Mouse (Mus musculus) kidney, embryonic 14.5 days (tissue): ENCODE measurements at regions not wholly inside any gene's neighbourhood (a gene's known extent, or its start where the extent isn't known, plus 50 kb on each side); places are given as distances from the start of the nearest gene placed in this dataset.

Experiments used
- ATAC-seq: fragments of 200-750 bp; cut with Nextera tagmentation; 2 replicates; pipeline ENCODE4 v1.8.0; 2017; ENCODE audit warnings: moderate number of reproducible peaks, mild to moderate bottlenecking, moderate TSS enrichment, moderate library complexity; ENCODE audit not compliant: low FRiP score, low TSS enrichment
- H3K27ac ChIP-seq: fragments of 300-500 bp; sonication (generic); 2 replicates; pipeline ENCODE4 v1.5.1; 2014; ENCODE audit warnings: low read depth, mild to moderate bottlenecking, low read length, moderate library complexity, mixed read lengths
- H3K27me3 ChIP-seq: fragments of 300-500 bp; sonication (generic); 2 replicates; pipeline ENCODE4 v1.6.1; 2014; ENCODE audit warnings: mild to moderate bottlenecking, low read length; ENCODE audit not compliant: control insufficient read depth, insufficient read depth
- H3K36me3 ChIP-seq: fragments of 300-500 bp; sonication (generic); 2 replicates; pipeline ENCODE4 v1.6.1; 2014; ENCODE audit warnings: low read length, mixed read lengths; ENCODE audit not compliant: control insufficient read depth, insufficient read depth
- H3K4me1 ChIP-seq: fragments of 300-500 bp; sonication (generic); 2 replicates; pipeline ENCODE4 v1.6.1; 2014; ENCODE audit warnings: low read length, mixed read lengths; ENCODE audit not compliant: control insufficient read depth, insufficient read depth
- H3K4me2 ChIP-seq: fragments of 300-500 bp; sonication (generic); replicated peaks from 2 replicates; pipeline ENCODE4 v1.6.1; 2014; ENCODE audit warnings: low read depth, mild to moderate bottlenecking, low read length
- H3K4me3 ChIP-seq: fragments of 300-500 bp; sonication (generic); 2 replicates; pipeline ENCODE4 v1.5.1; 2014; ENCODE audit warnings: mild to moderate bottlenecking, low read length
- H3K9ac ChIP-seq: fragments of 300-500 bp; sonication (generic); 2 replicates; pipeline ENCODE4 v1.6.1; 2014; ENCODE audit warnings: low read depth, mild to moderate bottlenecking, low read length, moderate library complexity
- H3K9me3 ChIP-seq: fragments of 300-500 bp; sonication (generic); 2 replicates; pipeline ENCODE4 v1.6.1; 2016; ENCODE audit warnings: low read length; ENCODE audit not compliant: control insufficient read depth
- WGBS: fragments of 180-500 bp; shearing (Covaris S2); extraction: QIAGEN DNeasy Blood & Tissue Kit; methylation state at CpG from one replicate; pipeline ENCODE4 v1.1.7; 2014; 5-methylcytosine and 5-hydroxymethylcytosine counted together

- no peak overlapping the region for H3K4me3 ChIP-seq
- no peaks in the 10 kb centered on the region for H3K9me3 ChIP-seq
- H3K27me3 ChIP-seq: no peaks in the 10 kb centered on the region
- H3K36me3 ChIP-seq: no peaks in the 10 kb centered on the region
- WGBS: 83% methylated on average over 7 of the region's 7 CpGs
- H3K27ac ChIP-seq: no peak overlapping the region
- no peak for ATAC-seq
- no peak overlapping the region for H3K9ac ChIP-seq
- H3K4me1 ChIP-seq: no peaks in the 10 kb centered on the region
- no peak overlapping the region for H3K4me2 ChIP-seq
These were observed 79.8 kb upstream of the Slc38a2 start for GRCm38 (mm10) chr15:96779358-96779757.

- Histone ChIP-seq H3K27ac (no peak overlapping the region), H3K27me3 (no peaks in the 10 kb centered on the region), H3K36me3 (no peaks in the 10 kb centered on the region), H3K4me1 (no peaks in the 10 kb centered on the region), H3K9ac (no peak overlapping the region), H3K4me2 (no peak overlapping the region), H3K9me3 (no peaks in the 10 kb centered on the region), H3K4me3 (no peak overlapping the region)
- 90% methylated on average over 15 of the region's 15 CpGs for WGBS
- ATAC-seq: no peak
These were observed 78.9 kb upstream of the Slc38a2 start for GRCm38 (mm10) chr15:96778321-96778926.

GRCm38 (mm10) chr15:96776476-96777075 is 77.0 kb upstream of the Slc38a2 start:
- H3K27ac ChIP-seq: no peak overlapping the region
- no peak for ATAC-seq
- WGBS: 78% methylated on average over 9 of the region's 9 CpGs
- no peak overlapping the region for H3K9ac ChIP-seq
- no peak overlapping the region for H3K4me2 ChIP-seq
- no peak overlapping the region for H3K4me3 ChIP-seq
- no peaks in the 10 kb centered on the region for H3K9me3 ChIP-seq
- no peaks in the 10 kb centered on the region for H3K4me1 ChIP-seq
- no peaks in the 10 kb centered on the region for H3K27me3 ChIP-seq
- H3K36me3 ChIP-seq: no peaks in the 10 kb centered on the region

GRCm38 (mm10) chr15:96775129-96775528 is 75.6 kb upstream of the Slc38a2 start:
- 91% methylated on average over 5 of the region's 5 CpGs for WGBS
- no peak for ATAC-seq

GRCm38 (mm10) chr15:96774664-96775063 is 75.1 kb upstream of the Slc38a2 start:
- Histone ChIP-seq H3K27me3 (no peaks in the 10 kb centered on the region), H3K4me2 (no peak overlapping the region), H3K4me3 (no peak overlapping the region), H3K4me1 (0 out of 2 replicates have a peak, but pooled peaks cover 3% of the 10 kb centered on the region), H3K36me3 (no peaks in the 10 kb centered on the region), H3K9ac (no peak overlapping the region), H3K27ac (no peak overlapping the region), H3K9me3 (no peaks in the 10 kb centered on the region)
- no peak for ATAC-seq
- WGBS: 69% methylated on average over 6 of the region's 6 CpGs

More at GRCm38 (mm10) chr15:96775129-96775528, 75.6 kb upstream of the Slc38a2 start:
- 0 out of 2 replicates have a peak, but pooled peaks cover 3% of the 10 kb centered on the region for H3K4me1 ChIP-seq
- no peak overlapping the region for H3K4me3 ChIP-seq
- no peak overlapping the region for H3K27ac ChIP-seq
- no peaks in the 10 kb centered on the region for H3K9me3 ChIP-seq
- no peaks in the 10 kb centered on the region for H3K36me3 ChIP-seq
- H3K27me3 ChIP-seq: no peaks in the 10 kb centered on the region
- no peak overlapping the region for H3K4me2 ChIP-seq
- no peak overlapping the region for H3K9ac ChIP-seq

- H3K4me1 ChIP-seq: 0 out of 2 replicates have a peak, but pooled peaks cover 3% of the 10 kb centered on the region
- no peaks in the 10 kb centered on the region for H3K9me3 ChIP-seq
- no peaks in the 10 kb centered on the region for H3K36me3 ChIP-seq
- H3K27ac ChIP-seq: no peak overlapping the region; the same call in 1 of the 2 replicates
- ATAC-seq: peak; percentile 49; the same call in 1 of the 2 replicates
- H3K9ac ChIP-seq: no peak overlapping the region
- H3K4me2 ChIP-seq: no peak overlapping the region
- H3K27me3 ChIP-seq: no peaks in the 10 kb centered on the region
- H3K4me3 ChIP-seq: no peak overlapping the region
- WGBS: 81% methylated on average over 1 of the region's 1 CpGs
These were observed 74.1 kb upstream of the Slc38a2 start for GRCm38 (mm10) chr15:96773656-96774055.

GRCm38 (mm10) chr15:96772701-96773100 is 73.2 kb upstream of the Slc38a2 start:
- 0 out of 2 replicates have a peak, but pooled peaks cover 3% of the 10 kb centered on the region for H3K4me1 ChIP-seq
- no peak for ATAC-seq
- H3K4me3 ChIP-seq: no peak overlapping the region
- H3K27ac ChIP-seq: no peak overlapping the region
- WGBS: 73% methylated on average over 8 of the region's 8 CpGs
- H3K36me3 ChIP-seq: no peaks in the 10 kb centered on the region
- no peaks in the 10 kb centered on the region for H3K27me3 ChIP-seq
- H3K9me3 ChIP-seq: no peaks in the 10 kb centered on the region
- H3K4me2 ChIP-seq: no peak overlapping the region
- H3K9ac ChIP-seq: no peak overlapping the region

- Histone ChIP-seq H3K36me3 (no peaks in the 10 kb centered on the region), H3K4me2 (no peak overlapping the region), H3K4me3 (no peak overlapping the region), H3K27me3 (no peaks in the 10 kb centered on the region), H3K9me3 (no peaks in the 10 kb centered on the region), H3K9ac (no peak overlapping the region), H3K27ac (no peak overlapping the region), H3K4me1 (0 out of 2 replicates have a peak, but pooled peaks cover 3% of the 10 kb centered on the region)
- ATAC-seq: no peak
- WGBS: 74% methylated on average over 8 of the region's 8 CpGs
These were observed 71.3 kb upstream of the Slc38a2 start for GRCm38 (mm10) chr15:96770786-96771185.

GRCm38 (mm10) chr15:96770299-96770698 is 70.8 kb upstream of the Slc38a2 start:
- H3K36me3 ChIP-seq: no peaks in the 10 kb centered on the region
- no peaks in the 10 kb centered on the region for H3K27me3 ChIP-seq
- no peak overlapping the region; the same call in 1 of the 2 replicates for H3K27ac ChIP-seq
- no peak overlapping the region for H3K4me3 ChIP-seq
- H3K9ac ChIP-seq: no peak overlapping the region
- WGBS: 62% methylated on average over 7 of the region's 7 CpGs
- no peak overlapping the region for H3K4me2 ChIP-seq
- 0 out of 2 replicates have a peak, but pooled peaks cover 3% of the 10 kb centered on the region for H3K4me1 ChIP-seq
- H3K9me3 ChIP-seq: 0 out of 2 replicates have a peak, but pooled peaks cover under 1% of the 10 kb centered on the region
- no peak for ATAC-seq
